Mouse (Mus musculus) MEL (cell line): ENCODE measurements around the gene Frs3.

ENCODE experiments used
- EP300 ChIP-seq, 2 experiments: IDR thresholded peaks; 2 replicates each; pipeline ENCODE4 v1.6.1; 2011; ENCODE audit warnings: improper control_type of control experiment in 2 of 2, low read length in 2 of 2, low read depth in 1 of 2, mild to moderate bottlenecking in 1 of 2
- JUND ChIP-seq: IDR thresholded peaks from 2 replicates; pipeline ENCODE4 v1.6.1; 2011; ENCODE audit warnings: low read depth, mild to moderate bottlenecking, improper control_type of control experiment, low read length
- MYC ChIP-seq: IDR thresholded peaks from 2 replicates; pipeline ENCODE4 v1.6.1; 2011; ENCODE audit warnings: low read depth, mild to moderate bottlenecking, low read length, improper control_type of control experiment, moderate library complexity
- POLR2A ChIP-seq, 2 experiments: IDR thresholded peaks; 2 replicates each; pipeline ENCODE4 v1.6.1; 2011 to 2012; ENCODE audit warnings: low read length in 2 of 2, mild to moderate bottlenecking in 2 of 2, control low read depth in 1 of 2, improper control_type of control experiment in 1 of 2, low read depth in 1 of 2, moderate library complexity in 1 of 2; ENCODE audit not compliant: control insufficient read depth in 1 of 2, insufficient read depth in 1 of 2, poor library complexity in 1 of 2
- POLR2AphosphoS2 ChIP-seq: IDR thresholded peaks from 2 replicates; pipeline ENCODE4 v1.6.1; 2011; ENCODE audit warnings: low read length, improper control_type of control experiment

- TF ChIP-seq JUND (no peak), POLR2AphosphoS2 (no peak), POLR2A (IDR thresholded peaks at IDR 0.05; ENCODE audit: control insufficient read depth in 1 of 2, insufficient read depth in 1 of 2, low read depth in 1 of 2, low read length in 2 of 2, poor library complexity in 1 of 2) (0 out of 4 replicates have a peak, but pooled peaks of 1 of the 2 experiments have one; percentile 37), MYC (no peak), EP300 (IDR thresholded peaks at IDR 0.05; ENCODE audit: low read depth in 1 of 2, low read length in 2 of 2) (no peak)
Observed at GRCm38 (mm10) chr17:47736856-47737255, 48.0 kb downstream of the Frs3 start, which contains the start of gene Tfeb.
